Mouse (Mus musculus): Measurements from ENCODE around the gene Bptf.
"Not testable (repeated sequence)": the region's sequence is repeated elsewhere in the genome, so short reads cannot be mapped to it uniquely, and the experiment has no call there.

Bptf gene

GRCm38 (mm10) chr11:106998651-106999150 lies 133.2 kb downstream of the Bptf start:
- ATAC-seq (ENCODE audit: insufficient number of reproducible peaks, low FRiP score, low TSS enrichment): no peak

- no peak for ATAC-seq (ENCODE audit: insufficient number of reproducible peaks, low FRiP score, low TSS enrichment)
Observed at GRCm38 (mm10) chr11:106997976-106998375, 134.0 kb downstream of the Bptf start.

GRCm38 (mm10) chr11:106996492-106996891 lies 135.4 kb downstream of the Bptf start:
- not testable (repeated sequence) for ATAC-seq (ENCODE audit: insufficient number of reproducible peaks, low FRiP score, low TSS enrichment)

DNA sequence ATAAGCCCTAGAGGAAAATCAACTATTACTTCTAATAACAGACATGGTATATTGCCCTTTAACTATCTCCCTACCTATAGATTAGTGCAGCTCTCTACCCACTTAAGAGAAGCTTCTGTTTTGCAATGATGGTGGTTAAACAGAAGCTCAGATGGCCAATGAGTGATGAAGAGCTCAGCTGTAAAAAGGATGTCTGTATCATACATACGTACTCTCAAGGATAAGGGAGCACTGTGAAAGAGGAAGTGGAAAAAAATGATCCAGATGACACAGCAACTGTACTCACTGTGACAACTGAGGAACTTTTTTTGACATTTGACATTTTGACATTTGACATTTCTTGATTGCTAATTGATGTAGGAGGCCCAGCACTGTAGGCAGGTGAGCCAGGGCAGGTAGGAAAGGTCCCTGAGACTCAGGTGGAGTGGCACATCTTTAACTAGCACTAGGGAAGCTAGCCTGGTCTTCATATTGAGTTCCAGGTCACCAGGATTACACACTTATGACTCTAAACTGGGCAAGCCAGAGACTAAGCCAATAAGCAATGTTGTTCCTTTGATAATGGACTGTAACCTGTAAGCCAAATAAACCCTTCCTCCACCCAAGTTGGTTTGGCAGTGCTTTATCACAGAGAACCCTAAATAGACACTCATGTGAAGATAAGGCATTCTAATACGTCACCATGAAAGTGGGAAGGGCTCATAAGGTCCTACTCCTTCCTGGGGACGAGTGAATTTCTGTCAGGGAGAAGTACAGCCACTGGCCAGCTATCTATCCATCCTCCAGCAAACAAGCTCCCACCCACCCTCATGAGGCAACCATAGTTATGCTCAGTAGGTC lies 137.5 kb downstream of the Bptf start:
- no peak for ATAC-seq (ENCODE audit: insufficient number of reproducible peaks, low FRiP score, low TSS enrichment)

DNA sequence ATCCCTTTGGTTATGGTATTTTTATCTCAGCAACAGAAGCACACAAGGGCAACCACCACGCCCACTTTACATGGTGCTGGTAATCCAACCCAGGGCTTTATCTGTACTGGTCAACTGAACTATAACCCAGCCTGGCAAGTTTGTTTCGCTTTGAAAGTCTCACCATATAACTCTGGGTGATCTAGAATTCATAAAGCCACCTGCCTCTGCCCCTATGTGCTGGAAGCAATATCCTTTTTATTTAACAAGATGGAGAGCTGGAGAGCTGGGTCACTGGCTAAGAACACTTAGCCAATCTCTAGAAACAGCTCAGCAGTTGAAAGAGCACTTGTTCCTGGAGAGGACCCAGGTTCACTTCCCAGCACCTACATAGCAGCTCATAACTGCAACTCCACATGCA lies 144.5 kb downstream of the Bptf start:
- ATAC-seq (ENCODE audit: insufficient number of reproducible peaks, low FRiP score, low TSS enrichment): no peak

DNA sequence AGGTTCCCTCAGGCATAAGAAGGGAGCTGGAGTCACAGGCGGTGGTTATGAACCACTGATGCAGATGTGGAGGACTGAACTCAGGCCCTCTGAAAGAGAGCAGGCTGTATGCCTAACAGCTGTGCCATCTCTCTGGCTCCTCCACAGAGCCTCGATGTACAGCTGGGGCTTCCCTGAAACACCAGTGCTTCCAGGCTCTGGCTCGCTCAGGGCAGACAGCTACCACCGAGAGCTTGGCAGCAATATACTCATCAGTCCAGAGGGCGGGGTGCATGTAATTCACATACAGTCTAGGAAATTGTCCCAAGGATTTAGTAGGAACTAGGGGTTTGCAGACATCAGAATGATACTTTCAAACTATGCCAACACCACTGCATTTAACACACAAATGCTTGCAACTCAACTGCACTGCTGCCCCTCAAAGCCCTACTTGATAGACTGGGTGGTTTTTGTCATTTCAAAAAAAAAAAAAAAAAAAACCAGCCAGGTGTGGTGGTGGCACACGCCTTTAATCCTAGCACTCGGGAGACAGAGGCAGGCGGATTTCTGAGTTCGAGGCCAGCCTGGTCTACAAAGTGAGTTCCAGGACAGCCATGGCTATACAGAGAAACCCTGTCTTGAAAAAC lies 145.8 kb downstream of the Bptf start:
- not testable (repeated sequence) for ATAC-seq (ENCODE audit: insufficient number of reproducible peaks, low FRiP score, low TSS enrichment)

Data from cerebellum, adult (tissue).